Mouse (Mus musculus): ENCODE data around the gene Id1. TPM values are rescaled to one million over a fixed set of nuclear protein-coding genes. Genes with fewer than 3 reads are reported as not detected.
A peak's percentile ranks its signal among the peaks of the same experiment; 100 is the strongest.

The Id1 gene
- polyA plus RNA-seq (2015; fragmentation: Nextera tagmentation; extraction: Ambion mirVana), result 22.9 and 23.9 TPM in 2 replicates

- peak; percentile 90 for DNase-seq (ENCODE audit: low spot score)
Measured at GRCm38 (mm10) chr2:152736090-152736601, at the start of gene Id1. TSS of gene Id1 (plus strand) at chr2:152736251.

GRCm38 (mm10) chr2:152686399-152686798 is 49.7 kb upstream of the Id1 start:
- DNase-seq (ENCODE audit: low spot score), result no peak

- peak; percentile 52 for DNase-seq (ENCODE audit: low spot score)
Measured at GRCm38 (mm10) chr2:152686806-152687267, 49.2 kb upstream of the Id1 start, which contains the start of gene Mcts2. TSS of gene Mcts2 (plus strand) at chr2:152687035.

- no peak for DNase-seq (ENCODE audit: low spot score)
Measured at GRCm38 (mm10) chr2:152691564-152692217, 44.4 kb upstream of the Id1 start.

GRCm38 (mm10) chr2:152693233-152693632 is 42.8 kb upstream of the Id1 start:
- peak; percentile 80 for DNase-seq (ENCODE audit: low spot score)

- DNase-seq (ENCODE audit: low spot score), result no peak
Measured at GRCm38 (mm10) chr2:152693735-152694134, 42.3 kb upstream of the Id1 start.

- DNase-seq (ENCODE audit: low spot score), result no peak
Measured at GRCm38 (mm10) chr2:152694708-152695107, 41.3 kb upstream of the Id1 start.

- DNase-seq (ENCODE audit: low spot score), result no peak
Measured at GRCm38 (mm10) chr2:152696016-152696415, 40.0 kb upstream of the Id1 start.

GRCm38 (mm10) chr2:152696476-152697164 is 39.4 kb upstream of the Id1 start:
- peak; percentile 90 for DNase-seq (ENCODE audit: low spot score)

- DNase-seq (ENCODE audit: low spot score), result no peak
Measured at GRCm38 (mm10) chr2:152700138-152700537, 35.9 kb upstream of the Id1 start.

- DNase-seq (ENCODE audit: low spot score), result no peak
Measured at GRCm38 (mm10) chr2:152700725-152701124, 35.3 kb upstream of the Id1 start.

GRCm38 (mm10) chr2:152703596-152704255 is 32.3 kb upstream of the Id1 start:
- DNase-seq (ENCODE audit: low spot score), result no peak

GRCm38 (mm10) chr2:152704256-152704605 is 31.8 kb upstream of the Id1 start:
- DNase-seq (ENCODE audit: low spot score), result no peak

GRCm38 (mm10) chr2:152704811-152705370 is 31.2 kb upstream of the Id1 start:
- no peak for DNase-seq (ENCODE audit: low spot score)

- no peak for DNase-seq (ENCODE audit: low spot score)
Measured at GRCm38 (mm10) chr2:152705993-152706571, 30.0 kb upstream of the Id1 start.

GRCm38 (mm10) chr2:152707186-152707585 is 28.9 kb upstream of the Id1 start:
- DNase-seq (ENCODE audit: low spot score), result no peak

- no peak for DNase-seq (ENCODE audit: low spot score)
Measured at GRCm38 (mm10) chr2:152707627-152708026, 28.4 kb upstream of the Id1 start.

- no peak for DNase-seq (ENCODE audit: low spot score)
Measured at GRCm38 (mm10) chr2:152709066-152709465, 27.0 kb upstream of the Id1 start.

- DNase-seq (ENCODE audit: low spot score), result no peak
Measured at GRCm38 (mm10) chr2:152716241-152716772, 19.7 kb upstream of the Id1 start.

- no peak for DNase-seq (ENCODE audit: low spot score)
Measured at GRCm38 (mm10) chr2:152717652-152718051, 18.4 kb upstream of the Id1 start.

- DNase-seq (ENCODE audit: low spot score), result no peak
Measured at GRCm38 (mm10) chr2:152718076-152718475, 18.0 kb upstream of the Id1 start.

Measured in thymus, postnatal 0 days (tissue).